Mouse (Mus musculus) lung, adult 2 months (tissue): ENCODE measurements around the gene Nptx2.

Experiments
- CTCF ChIP-seq: fragments of 200-500 bp; IDR thresholded peaks from 2 replicates; pipeline ENCODE4 v1.5.1; 2011; ENCODE audit warnings: mild to moderate bottlenecking, low read length, control low read depth; ENCODE audit not compliant: insufficient read depth
- POLR2A ChIP-seq: fragments of 200-500 bp; IDR thresholded peaks from 2 replicates; pipeline ENCODE4 v1.6.1; 2011; ENCODE audit warnings: low read depth, mild to moderate bottlenecking, control low read depth, low read length, borderline replicate concordance; ENCODE audit errors: extremely low read depth

DNA sequence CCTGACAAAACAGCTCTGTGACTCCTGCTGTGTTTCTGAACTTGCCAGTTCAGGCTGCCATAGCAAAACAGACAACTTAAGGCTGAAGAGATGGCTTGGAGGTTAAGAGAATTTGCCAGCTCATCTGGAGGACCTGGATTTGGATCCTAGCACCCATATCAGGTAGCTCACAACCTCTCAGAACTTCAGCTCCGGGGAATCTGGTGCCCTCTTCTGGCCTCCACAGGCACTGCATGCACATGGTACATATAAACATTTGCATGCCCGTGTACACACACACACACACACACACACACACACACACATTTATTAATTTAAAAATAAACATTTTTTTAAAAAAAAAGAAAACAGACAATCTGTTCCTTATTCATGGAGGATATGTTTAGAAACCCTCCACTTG, 40.0 kb upstream of the Nptx2 start:
- TF ChIP-seq CTCF = no peak
- no peak for TF ChIP-seq POLR2A
